Mouse (Mus musculus) layer of hippocampus, postnatal 36 days (tissue): ENCODE results near the gene Coq3. TPM values are rescaled to one million over a fixed set of nuclear protein-coding genes. Genes with fewer than 3 reads are reported as not detected.

Experiments used
- DNase-seq, 2 experiments: peaks; one replicate each; pipeline ENCODE4 v3.0.0; 2022
- total RNA-seq, 2 experiments: library from RNA; stranded (reverse); gene quantifications; 2 replicates each; pipeline ENCODE4 v1.2.3; 2021

The Coq3 gene
- 10 to 100 TPM in 1 of 2 experiments, 1 to 10 TPM in 1; 10.0 to 12.7 TPM for total RNA-seq

DNA sequence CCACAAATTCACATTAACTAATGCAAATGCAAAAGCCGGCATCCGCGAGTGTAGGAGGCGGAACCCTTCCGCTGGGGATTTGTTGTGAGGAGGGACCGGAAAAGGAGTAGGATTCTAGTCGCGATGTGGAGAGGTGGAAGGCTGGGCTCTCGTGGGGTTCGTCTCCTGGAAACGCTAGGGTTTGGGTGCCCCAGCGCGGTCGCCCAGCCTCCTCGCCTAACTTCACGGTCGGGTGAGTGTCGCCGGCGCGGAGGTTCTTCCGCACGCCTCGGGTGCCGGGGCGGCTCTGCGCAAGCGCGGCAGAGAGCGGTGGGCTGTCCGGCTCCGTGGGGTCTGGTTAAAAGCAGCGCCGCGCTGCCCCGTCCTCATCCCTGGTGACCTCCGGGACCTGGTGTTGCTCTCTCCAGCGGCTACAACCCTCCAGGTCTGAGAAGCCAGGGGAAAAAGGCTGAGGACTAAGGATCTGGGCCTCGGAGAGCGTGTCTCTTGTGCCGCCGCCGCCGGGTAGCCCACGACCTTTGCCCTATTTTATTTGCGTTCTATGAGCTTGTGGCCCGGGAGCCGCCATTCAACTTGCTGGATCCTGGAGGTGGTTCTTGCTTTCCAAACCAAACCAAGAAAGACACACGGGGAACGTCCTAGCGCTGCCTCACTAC, at the start of gene Coq3:
Coq3 (plus strand) TSS at position 109 of the 656 bp plus-strand sequence.
- DNase-seq, result peak; percentile 88 to 89

DNA sequence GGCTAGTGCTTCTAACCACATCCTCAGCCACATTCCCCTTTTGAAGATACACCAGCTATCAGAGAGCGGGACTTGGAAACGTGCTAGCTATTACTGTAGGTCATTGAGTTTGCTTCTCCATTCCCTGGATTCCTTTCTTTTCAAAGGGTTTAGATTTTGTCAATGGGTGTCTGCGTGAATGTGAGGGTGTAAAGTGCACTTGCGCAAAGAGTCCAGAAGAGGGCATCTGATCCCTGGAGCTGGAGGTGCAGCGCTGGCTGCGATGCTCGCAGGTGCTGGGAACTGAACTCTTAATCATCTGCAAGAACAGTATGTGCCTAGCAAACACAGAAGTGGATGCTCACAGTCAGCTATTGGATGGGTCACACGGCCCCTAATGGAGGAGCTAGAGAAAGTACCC, 46.6 kb upstream of the Coq3 start:
- DNase-seq, result no peak

DNA sequence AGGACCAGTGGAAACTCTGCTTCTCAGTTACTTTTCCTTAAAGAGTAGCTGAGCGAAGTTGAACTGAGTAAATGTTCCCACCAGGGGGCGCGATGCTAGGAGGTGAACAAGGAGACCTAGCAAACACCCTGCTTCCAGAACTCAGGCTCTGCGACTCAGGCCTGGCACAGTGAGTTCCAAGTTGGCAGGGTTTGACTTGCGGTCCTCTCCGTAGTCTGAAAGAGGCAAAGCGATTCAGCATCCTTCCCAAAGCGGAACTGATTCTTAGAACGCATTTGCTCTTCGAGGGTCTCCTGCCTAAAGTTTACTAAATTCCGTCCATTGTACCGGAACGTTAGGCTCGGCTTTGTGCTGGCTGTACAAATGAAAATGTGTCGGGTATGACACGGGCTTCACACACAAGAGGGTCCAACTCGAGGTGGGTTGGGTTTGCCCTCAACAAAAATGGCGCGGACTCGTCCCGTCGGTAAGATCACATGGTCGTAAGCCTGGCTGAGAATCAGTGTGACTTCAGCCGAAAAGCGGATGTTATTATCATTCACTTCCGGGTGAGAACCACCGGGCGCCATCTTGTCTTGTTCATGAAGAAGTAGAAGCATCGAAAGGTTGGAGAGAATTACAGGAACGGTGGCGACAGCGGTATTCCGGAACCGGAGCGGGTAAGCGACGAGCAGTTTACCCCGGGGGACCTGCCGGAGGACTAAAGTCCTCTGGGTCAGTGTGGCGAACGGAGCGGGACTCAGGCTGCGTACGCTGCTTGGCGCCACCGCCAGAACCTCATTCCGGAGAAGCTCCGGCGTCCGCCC, 31.8 kb upstream of the Coq3 start, which contains the start of gene Pnisr:
Pnisr (plus strand) TSS at position 103 of the 806 bp plus-strand sequence.
- peak; percentile 90 to 91 for DNase-seq

DNA sequence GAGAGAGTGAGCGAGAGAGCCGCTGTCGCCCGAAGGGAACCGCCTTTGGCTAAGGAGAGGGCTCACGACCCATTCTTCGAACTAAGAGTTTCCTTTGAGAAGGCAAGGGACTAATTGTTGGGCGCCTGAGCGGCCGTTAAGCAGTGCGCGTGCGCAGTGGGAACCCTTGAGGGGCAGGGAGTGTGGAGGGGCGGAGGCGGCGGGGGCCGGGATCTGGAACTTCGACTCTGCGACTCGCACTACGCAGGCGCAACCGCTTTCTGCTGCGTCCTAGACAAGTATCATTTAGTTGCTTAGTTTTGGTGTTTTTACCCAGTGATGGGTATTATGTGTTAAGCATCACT, 31.2 kb upstream of the Coq3 start:
- DNase-seq, result peak; percentile 89 to 91

DNA sequence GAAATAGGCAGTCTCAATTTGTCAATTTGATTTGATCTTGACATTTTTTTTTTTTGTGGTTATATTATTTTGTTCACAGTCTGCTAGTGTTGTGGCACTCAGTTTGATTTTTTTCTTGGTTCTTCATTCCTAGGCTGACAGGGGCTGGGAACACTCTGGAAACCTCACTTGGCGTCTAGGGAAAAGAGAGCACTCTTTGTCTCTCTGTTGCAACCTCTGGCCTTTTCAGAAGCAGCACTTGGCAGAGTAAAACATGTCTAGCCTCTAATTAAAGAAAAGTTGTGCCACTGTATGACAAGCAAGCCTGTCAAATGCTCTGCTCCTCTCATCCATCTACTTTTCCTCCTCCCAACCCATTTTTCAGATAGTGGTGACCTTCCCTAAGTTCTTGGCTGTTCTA, 22.0 kb upstream of the Coq3 start:
- no peak for DNase-seq

DNA sequence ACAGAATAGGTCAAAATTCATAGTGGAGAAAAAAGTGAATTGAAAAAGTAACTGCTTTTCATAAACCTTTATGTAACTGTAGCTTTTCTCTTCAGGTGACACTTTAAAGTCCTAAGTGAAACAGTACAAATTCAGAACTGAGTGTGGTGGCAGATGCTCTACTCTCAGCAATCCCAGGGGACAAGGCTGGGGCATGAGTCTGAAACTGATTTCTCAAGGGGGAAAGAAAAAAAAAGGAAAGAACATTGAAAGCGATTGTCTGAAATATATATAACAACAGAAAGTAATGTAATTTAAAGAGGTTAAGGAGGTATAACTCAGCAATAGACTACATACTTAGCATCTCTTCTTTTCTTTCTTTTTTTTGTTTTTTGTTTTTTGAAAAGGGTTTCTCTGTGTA, 14.2 kb upstream of the Coq3 start:
- DNase-seq, result no peak

DNA sequence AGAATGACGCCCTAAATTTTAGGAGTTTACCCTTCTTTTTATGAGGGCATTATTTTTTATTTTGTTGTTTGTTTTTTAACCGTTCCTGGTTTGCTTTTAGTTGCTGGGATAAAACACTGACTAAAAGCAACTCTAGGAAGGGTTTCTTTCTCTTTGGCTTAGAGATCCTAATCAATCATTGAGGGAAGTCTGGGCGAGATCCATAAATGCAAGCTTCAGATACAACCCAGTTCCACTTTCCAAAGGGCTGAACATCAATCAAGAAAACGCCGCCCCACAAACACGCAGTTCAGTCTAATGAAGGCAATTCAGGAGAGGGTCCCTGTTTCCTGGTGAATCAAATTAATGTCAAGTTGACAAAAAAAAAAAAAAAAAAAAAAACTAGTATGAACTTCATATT, 697 bp upstream of the Coq3 start:
- no peak for DNase-seq

DNA sequence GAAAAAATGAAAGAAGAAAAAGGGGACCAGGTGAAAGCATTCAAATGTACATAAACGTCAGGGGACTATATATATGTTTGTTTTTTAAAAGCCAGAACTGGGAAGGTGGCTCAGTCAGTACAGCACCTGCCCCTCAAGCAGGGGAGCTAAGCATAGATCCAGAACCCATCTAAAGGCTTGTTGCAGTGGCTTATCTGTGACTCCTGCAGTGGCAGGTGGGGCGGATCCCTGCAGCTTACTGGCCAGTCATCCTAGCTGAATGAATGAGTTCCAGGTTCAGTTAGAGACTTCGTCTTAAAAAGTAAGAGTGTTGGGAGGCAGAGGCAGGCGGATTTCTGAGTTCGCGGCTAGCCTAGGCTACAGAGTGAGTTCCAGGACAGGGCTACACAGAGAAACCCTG, 3.3 kb downstream of the Coq3 start:
- DNase-seq, result no peak

DNA sequence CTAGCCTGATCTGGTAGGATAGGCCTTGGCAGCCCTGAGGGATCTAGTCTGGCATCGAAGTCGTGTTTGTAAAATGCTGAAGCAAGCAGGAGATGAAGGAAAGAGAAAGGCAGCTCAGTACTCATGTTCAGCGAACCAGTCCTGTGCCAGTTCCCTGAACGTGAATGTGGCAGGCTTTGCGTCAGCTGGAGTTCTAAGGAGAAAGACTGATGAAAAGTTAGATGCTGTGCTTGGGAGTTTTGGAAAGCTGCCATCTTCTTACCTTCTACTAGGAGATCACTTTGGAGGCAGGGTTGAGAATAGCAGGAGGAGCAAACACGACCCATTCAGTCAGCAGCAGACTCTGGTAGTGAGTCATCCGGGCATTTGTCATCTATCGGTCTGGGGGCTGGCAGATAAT, 6.4 kb downstream of the Coq3 start:
- DNase-seq, result no peak

DNA sequence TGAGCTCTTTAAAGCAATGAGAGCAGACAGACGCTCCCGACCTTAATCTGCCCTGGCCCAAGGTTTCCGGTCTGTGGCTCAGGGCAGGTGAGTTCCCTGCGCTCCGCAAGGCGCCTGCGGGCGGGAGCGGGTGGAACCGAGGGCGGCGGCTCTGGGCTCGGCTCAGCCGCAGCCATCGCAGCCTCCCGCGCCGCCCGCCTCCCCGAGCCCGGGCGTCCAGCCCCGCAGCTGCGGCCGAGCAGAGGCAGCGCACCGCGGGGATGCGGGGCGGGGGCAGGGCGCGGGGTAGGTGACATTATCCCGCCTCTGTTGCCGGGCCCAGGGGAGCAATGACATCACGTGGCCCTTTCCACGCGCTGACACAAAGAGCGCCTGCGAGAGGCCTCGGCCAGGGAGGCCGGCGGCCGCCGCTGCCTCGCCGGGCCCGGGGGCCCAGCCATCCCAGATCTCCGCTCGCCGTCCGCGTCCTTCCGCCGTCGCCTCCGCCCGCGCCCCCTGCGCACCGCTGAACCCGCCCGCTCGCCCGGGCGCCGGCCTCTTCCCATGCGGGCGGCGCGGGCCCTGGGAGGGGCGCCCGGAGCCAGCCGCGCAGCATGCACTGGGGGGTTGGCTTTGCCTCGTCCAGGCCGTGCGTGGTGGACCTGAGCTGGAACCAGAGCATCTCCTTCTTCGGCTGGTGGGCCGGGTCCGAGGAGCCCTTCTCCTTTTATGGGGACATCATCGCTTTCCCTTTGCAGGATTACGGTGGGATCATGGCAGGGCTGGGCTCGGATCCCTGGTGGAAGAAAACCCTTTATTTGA, 51.7 kb downstream of the Coq3 start, which contains the start of gene Faxc:
Faxc (plus strand) TSS at position 359 of the 801 bp plus-strand sequence.
- DNase-seq, result peak; percentile 68 to 69

DNA sequence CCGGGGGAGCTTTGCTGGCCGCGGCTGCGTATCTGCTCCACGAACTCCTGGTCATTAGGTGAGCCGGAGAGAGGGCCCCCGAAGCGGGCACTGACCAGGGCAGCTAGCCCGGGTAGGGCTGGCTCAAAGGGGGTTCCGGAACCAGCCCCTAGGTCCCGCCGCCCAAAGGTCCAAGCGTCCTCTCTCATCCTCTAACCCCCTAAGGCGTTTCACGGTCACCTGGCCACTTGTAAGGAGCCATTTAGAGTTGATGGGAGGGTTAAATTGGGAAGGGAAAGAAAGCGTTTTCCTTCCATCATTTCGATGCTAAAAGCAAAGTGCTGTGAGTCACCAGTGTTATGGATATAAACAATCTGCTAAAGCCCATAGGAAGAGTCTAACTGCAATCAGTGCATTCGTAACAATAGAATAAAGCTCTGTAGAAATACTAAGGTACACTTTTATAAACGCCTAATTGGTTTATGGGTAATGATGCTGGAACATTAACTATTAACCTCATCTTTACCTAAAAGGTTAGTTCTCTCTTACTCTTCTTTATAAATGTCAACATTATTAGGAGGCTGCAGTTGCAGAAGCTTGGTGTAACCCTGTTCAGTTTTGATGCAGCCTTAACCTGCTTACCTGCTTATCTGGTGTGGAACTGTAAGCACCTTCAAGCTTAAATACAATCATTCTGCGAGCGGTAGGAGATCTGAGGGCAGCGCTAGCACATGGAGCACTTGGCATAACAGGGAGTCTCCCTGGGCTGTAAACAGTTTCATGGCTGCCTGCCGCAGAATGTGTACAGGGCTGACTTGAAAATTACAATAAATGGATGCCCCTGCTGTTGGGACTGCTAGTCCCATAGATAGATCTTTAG, 52.5 kb downstream of the Coq3 start:
- DNase-seq, result peak in 1 of 2 experiments; percentile 15

DNA sequence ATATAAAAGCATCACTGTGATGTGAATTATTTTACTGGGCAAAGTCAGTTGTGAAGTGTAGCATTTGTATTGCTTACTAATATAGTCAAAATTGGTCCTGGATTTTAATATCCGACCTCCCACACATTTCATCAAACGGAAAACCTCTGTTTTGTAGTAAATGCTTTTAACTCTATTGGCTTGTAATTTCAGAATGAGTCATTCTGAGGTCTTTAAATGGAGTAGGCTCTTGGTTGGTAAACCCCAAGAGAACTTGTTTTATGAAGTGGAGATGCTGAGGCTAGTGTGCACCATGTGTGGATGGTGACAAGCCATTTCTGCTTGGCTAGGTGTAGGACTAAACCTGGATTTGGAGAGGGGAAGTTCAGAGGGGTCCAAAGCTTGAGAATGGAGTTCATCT, 55.9 kb downstream of the Coq3 start:
- DNase-seq, result no peak

DNA sequence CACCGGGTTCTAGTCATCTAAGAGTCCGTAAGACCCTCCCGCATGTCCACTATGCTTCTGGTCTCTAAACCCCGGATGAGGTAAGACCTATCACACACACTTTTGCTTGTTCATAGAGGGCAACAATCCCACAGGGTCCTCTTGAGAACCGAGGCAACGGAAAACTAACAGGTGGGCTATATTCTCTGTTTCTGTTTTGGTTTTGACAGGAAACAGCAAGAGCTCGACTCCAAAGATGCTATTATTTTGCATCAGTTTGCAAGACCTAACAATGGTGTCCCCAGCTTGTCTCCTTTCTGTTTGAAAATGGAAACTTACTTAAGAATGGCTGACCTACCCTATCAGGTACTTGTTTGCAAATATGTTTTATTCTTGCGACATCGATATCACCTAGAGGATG, 57.0 kb downstream of the Coq3 start:
- no peak for DNase-seq

DNA sequence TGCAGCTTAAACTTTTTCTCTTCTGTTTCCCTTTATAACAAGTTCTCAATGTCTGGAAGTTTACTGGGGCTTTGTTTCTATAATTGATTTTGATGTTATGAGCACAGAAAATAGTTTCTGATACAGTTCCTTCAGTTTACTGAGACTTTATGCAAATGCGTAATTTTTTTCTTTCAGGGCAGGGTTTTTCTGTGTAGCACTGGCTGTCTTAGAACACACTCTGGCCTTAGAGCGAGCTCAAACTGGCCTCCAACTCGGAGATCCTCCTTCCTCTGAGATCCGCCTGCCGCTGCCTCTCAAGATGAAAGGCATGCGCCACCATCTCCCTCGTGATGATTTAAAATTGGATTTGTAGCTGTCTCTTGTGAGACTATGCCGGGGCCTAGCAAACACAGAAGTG, 58.4 kb downstream of the Coq3 start:
- DNase-seq, result no peak

DNA sequence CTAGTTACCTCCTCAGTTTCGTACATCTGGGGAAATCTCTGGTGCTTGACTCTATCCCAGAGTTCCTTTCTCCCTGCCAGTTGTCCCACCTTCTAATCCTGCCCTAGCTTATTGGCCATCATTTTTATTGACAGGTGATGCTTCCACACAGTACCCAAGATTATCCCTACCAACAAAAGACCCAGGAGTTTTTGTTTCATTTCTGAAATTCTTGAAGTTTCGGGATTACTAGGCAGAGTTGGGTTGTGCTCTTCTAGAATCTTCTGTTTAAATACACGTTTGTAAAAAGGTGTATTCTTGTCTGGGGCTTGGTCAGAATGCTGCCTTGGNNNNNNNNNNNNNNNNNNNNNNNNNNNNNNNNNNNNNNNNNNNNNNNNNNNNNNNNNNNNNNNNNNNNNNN, 65.2 kb downstream of the Coq3 start:
- no peak for DNase-seq

DNA sequence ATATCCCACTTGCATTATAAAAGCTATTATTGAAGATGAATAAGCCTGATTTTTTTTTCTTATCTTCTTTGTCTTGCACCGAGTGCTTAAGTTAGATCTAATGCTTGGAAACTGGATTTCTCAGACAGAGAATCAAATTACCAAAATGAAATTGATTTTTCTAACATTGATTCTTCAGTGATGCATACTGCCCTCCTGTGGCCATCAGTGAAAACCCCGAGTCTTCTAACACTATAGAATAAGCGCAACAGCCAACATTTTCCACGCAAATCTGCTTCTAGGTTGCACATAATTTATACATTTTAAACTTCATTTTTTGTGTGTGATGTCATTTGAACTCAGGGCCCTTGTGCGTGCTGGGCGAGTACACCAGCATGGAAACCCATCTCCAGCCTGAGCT, 72.0 kb downstream of the Coq3 start:
- no peak for DNase-seq

DNA sequence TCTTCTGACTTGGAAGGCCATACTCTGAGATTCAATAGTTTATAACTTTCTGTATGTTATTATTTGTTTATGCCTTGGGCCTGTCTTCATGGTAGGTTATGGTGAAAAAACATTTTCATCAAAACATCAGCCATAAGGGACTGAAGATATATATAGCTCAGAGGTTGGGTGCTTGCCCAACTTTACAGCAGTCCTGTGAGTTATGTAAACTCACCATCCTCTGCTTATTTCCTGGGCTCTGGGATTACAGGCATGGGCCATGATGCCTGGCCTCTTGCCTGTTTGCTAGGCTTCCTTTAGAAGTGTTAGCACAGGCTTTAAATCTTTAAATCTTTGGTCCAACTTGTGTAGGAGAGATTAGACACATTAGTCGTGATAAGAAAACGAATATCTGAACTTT, 72.8 kb downstream of the Coq3 start:
- no peak for DNase-seq

DNA sequence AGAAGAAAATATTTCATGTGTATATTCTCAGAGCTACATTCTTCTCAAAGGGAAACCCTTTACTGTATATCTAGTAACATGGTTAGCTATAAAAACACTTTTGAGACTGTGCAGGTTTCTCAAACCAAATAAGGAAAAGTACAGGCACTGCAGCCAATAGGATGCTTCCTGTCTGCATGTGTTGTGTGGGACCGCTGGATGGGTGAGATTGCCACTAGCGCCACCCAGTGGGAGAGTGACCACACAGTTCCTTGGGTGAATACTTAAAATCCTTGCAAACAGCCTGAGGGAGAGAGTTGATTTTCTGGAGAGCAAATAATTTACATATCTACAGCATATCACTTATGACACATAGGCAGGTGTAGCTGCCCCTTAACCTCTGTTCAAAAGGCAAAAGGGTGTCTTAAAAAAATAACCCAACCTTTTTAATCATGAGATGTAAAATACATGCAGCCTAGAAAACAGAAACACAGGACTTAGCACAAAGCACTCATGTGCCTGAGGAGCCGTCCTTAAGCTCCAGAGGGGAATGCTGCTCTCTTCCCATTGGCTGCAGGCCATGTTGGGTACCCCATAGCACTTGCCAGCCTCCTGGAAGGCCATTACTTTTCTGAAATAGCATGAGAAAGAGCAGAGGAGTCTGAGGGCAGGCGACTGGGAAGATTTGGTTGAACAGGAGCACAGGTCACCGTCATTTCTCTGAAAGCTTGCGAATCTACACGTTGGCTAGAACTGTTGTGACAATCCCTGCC, 78.3 kb downstream of the Coq3 start:
- no peak for DNase-seq
